Mouse (Mus musculus) hindbrain, postnatal 0 days (tissue): ENCODE measurements around the gene Sema3a. TPM values are rescaled to one million over a fixed set of nuclear protein-coding genes. Genes with fewer than 3 reads are reported as not detected.

Experiments
- ATAC-seq: fragments of 200-750 bp; cut with Nextera tagmentation; 2 replicates; pipeline ENCODE4 v1.8.0; 2017; ENCODE audit warnings: mild to moderate bottlenecking, moderate TSS enrichment, moderate library complexity
- DNase-seq: peaks from one replicate; pipeline ENCODE4 v3.0.0-alpha.2; 2015; ENCODE audit warnings: low spot score
- H3K27ac ChIP-seq: fragments of 300-500 bp; sonication (generic); 2 replicates; pipeline ENCODE4 v1.5.1; 2014; ENCODE audit warnings: mild to moderate bottlenecking
- H3K27me3 ChIP-seq: fragments of 300-500 bp; sonication (generic); 2 replicates; pipeline ENCODE4 v1.6.1; 2014; ENCODE audit warnings: low read length, mixed read lengths; ENCODE audit not compliant: insufficient read depth
- H3K36me3 ChIP-seq: fragments of 300-500 bp; sonication (generic); 2 replicates; pipeline ENCODE4 v1.6.1; 2014; ENCODE audit warnings: low read length, mixed read lengths; ENCODE audit not compliant: insufficient read depth
- H3K4me1 ChIP-seq: fragments of 300-500 bp; sonication (generic); 2 replicates; pipeline ENCODE4 v1.6.1; 2014; ENCODE audit warnings: antibody characterized with exemption, low read length, mixed read lengths; ENCODE audit not compliant: insufficient read depth
- H3K4me2 ChIP-seq: fragments of 300-500 bp; sonication (generic); 2 replicates; pipeline ENCODE4 v1.6.1; 2014; ENCODE audit warnings: low read depth, mild to moderate bottlenecking, low read length, moderate library complexity, mixed read lengths
- H3K4me3 ChIP-seq: fragments of 300-500 bp; sonication (generic); 2 replicates; pipeline ENCODE4 v1.5.1; 2014; ENCODE audit warnings: low read length
- H3K9ac ChIP-seq: fragments of 300-500 bp; sonication (generic); replicated peaks from 2 replicates; pipeline ENCODE4 v1.6.1; 2014; ENCODE audit warnings: mild to moderate bottlenecking, low read length, moderate library complexity, mixed read lengths
- H3K9me3 ChIP-seq: fragments of 300-500 bp; sonication (generic); 2 replicates; pipeline ENCODE4 v1.6.1; 2016; ENCODE audit warnings: low read length, mixed read lengths
- CTCF ChIP-seq: IDR thresholded peaks from 2 replicates; pipeline ENCODE4 v1.5.1; 2016; ENCODE audit warnings: antibody characterized with exemption, control low read depth, low read depth
- WGBS: fragments of 180-500 bp; shearing (Covaris S2); extraction: QIAGEN DNeasy Blood & Tissue Kit; methylation state at CpG from one replicate; pipeline ENCODE4 v1.1.7; 2014; 5-methylcytosine and 5-hydroxymethylcytosine counted together
- polyA plus RNA-seq: library from polyadenylated mRNA; unstranded; fragments of >200 nt; fragmentation: Nextera tagmentation; extraction: Ambion mirVana; gene quantifications from 2 replicates; pipeline ENCODE4 v1.2.1, GENCODE M21; 2015
- total RNA-seq: library from RNA; depleted of rRNA; stranded (reverse); fragments of >200 nt; gene quantifications from 2 replicates; pipeline ENCODE4 v1.2.3, GENCODE M21; 2014

Sema3a gene
- total and polyA plus RNA-seq, 2 experiments from 2014 or later = 16.3 to 32.3 TPM

- H3K4me3 ChIP-seq = no peak overlapping the region
- no peaks in the 10 kb centered on the region for H3K27me3 ChIP-seq
- no peaks in the 10 kb centered on the region for H3K36me3 ChIP-seq
- TF ChIP-seq CTCF = no peak
- no peak overlapping the region for H3K4me2 ChIP-seq
- no peaks in the 10 kb centered on the region for H3K4me1 ChIP-seq
- no peak overlapping the region for H3K27ac ChIP-seq
- DNase-seq (no peak), ATAC-seq (no peak)
- 85% methylated on average over 4 of the region's 4 CpGs for WGBS
- H3K9me3 ChIP-seq = no peaks in the 10 kb centered on the region
- H3K9ac ChIP-seq = no peak overlapping the region
Observed at GRCm38 (mm10) chr5:13384047-13384446, 258.8 kb downstream of the Sema3a start.

DNA sequence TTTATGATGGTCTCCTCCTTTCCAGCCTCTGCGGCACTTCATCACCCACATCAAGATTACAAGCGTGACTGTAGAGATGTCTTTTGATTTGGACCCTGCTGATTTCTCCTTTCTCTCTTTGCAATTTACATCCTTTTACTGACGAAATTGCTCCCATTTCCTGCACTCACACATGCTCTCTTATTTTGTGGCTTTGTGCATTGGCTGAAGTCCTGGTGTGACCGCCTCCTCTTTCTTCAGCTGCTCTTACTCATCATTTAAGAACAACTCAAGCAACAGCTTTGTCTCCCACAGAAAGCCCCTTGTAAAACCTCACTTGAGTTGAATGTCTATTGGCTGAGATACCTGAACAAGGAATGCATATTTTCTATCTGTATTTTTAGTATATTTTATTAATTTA lies 259.5 kb downstream of the Sema3a start:
- Histone ChIP-seq H3K4me3 (no peak overlapping the region), H3K27me3 (no peaks in the 10 kb centered on the region), H3K4me2 (no peak overlapping the region), H3K4me1 (no peaks in the 10 kb centered on the region), H3K36me3 (no peaks in the 10 kb centered on the region), H3K27ac (no peak overlapping the region), H3K9me3 (no peaks in the 10 kb centered on the region), H3K9ac (no peak overlapping the region)
- DNase-seq (no peak), ATAC-seq (no peak)
- TF ChIP-seq CTCF = no peak
- 50% methylated on average over 4 of the region's 4 CpGs for WGBS

DNA sequence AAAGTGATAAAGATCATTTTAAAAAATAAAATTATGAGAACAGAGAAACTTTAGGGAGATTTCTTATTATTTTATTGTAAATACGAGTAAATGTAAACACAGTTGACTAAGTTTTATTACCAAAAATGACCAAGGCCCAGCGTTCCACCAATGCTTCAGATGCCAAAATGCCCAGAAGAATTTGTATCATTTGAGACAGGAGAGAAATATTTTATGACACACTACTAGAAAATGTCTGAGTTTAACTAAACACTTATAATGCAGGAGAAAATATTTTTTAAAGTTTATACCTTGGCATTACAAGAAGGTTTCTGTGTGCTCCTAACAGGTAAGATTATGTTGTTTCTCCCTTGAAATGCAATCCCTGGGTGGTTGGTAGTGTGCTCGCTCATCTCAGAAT lies 261.4 kb downstream of the Sema3a start:
- H3K9me3 ChIP-seq = no peaks in the 10 kb centered on the region
- TF ChIP-seq CTCF = no peak
- DNase-seq (no peak), ATAC-seq (no peak)
- no peak overlapping the region for H3K27ac ChIP-seq
- H3K4me1 ChIP-seq = no peaks in the 10 kb centered on the region
- 91% methylated on average over 3 of the region's 3 CpGs for WGBS
- no peaks in the 10 kb centered on the region for H3K27me3 ChIP-seq
- no peak overlapping the region for H3K4me2 ChIP-seq
- H3K9ac ChIP-seq = no peak overlapping the region
- H3K4me3 ChIP-seq = no peak overlapping the region
- H3K36me3 ChIP-seq = no peaks in the 10 kb centered on the region

- ATAC-seq = no peak
- Histone ChIP-seq H3K27me3 (no peaks in the 10 kb centered on the region), H3K4me3 (no peak overlapping the region), H3K36me3 (no peaks in the 10 kb centered on the region), H3K4me2 (no peak overlapping the region), H3K9ac (no peak overlapping the region), H3K4me1 (no peaks in the 10 kb centered on the region), H3K9me3 (no peaks in the 10 kb centered on the region), H3K27ac (no peak overlapping the region)
- no peak for TF ChIP-seq CTCF
- WGBS = 86% methylated on average over 3 of the region's 3 CpGs
- DNase-seq = no peak
Observed at GRCm38 (mm10) chr5:13387679-13388078, 262.5 kb downstream of the Sema3a start.

GRCm38 (mm10) chr5:13389995-13390394 lies 264.8 kb downstream of the Sema3a start:
- no peaks in the 10 kb centered on the region for H3K9me3 ChIP-seq
- ATAC-seq (no peak), DNase-seq (no peak)
- WGBS = 78% methylated on average over 3 of the region's 3 CpGs
- H3K4me3 ChIP-seq = no peak overlapping the region
- H3K9ac ChIP-seq = no peak overlapping the region
- TF ChIP-seq CTCF = no peak
- no peaks in the 10 kb centered on the region for H3K4me1 ChIP-seq
- no peak overlapping the region for H3K27ac ChIP-seq
- H3K36me3 ChIP-seq = no peaks in the 10 kb centered on the region
- H3K4me2 ChIP-seq = no peak overlapping the region
- H3K27me3 ChIP-seq = no peaks in the 10 kb centered on the region

DNA sequence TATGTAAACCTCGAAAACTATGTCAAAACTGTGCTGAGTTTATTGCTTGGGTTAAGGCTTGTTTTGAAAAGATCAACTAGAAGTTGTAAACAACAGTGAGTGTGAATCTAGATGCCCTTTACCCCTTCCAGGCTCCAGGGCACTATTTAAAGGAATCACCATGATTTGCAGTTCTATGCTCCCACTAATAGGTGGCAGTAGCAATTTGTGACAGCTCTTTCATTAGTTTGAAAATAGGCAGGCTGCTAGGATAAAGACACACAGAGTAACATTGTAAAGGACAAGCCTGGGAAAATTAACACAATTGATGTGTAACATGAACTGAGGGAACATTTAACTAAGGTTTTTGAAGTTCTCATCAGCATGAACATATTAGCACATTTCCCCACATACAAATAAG lies 280.2 kb downstream of the Sema3a start:
- no peak overlapping the region for H3K27ac ChIP-seq
- no peaks in the 10 kb centered on the region for H3K36me3 ChIP-seq
- peak; percentile 69 for TF ChIP-seq CTCF
- no peaks in the 10 kb centered on the region for H3K9me3 ChIP-seq
- no peak overlapping the region for H3K4me2 ChIP-seq
- no peak overlapping the region for H3K4me3 ChIP-seq
- WGBS = 25% methylated on average over 1 of the region's 1 CpGs
- H3K27me3 ChIP-seq = no peaks in the 10 kb centered on the region
- no peak overlapping the region for H3K9ac ChIP-seq
- DNase-seq (peak; percentile 61), ATAC-seq (no peak)
- H3K4me1 ChIP-seq = no peaks in the 10 kb centered on the region

DNA sequence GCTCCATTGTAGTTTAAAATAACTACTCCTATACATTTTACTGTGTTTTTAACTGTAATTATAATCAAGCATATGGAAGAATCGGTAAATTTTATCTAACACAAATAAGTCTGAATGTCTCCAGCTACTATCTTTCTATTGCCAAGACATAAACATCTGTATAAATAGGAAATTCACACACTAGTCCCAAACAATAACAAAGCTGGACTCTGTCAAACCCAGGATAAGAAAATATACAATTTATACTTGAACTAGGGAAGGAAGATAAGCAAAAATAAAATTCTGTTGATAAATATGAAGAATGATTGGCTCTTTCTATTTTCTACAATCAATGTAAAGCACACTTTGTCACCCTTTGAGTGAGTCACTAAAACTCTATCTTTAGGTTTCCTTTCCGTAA lies 280.9 kb downstream of the Sema3a start:
- no peak overlapping the region for H3K4me3 ChIP-seq
- H3K9ac ChIP-seq = no peak overlapping the region
- TF ChIP-seq CTCF = no peak

More for the DNA sequence above, 280.9 kb downstream of the Sema3a start:
- WGBS = 97% methylated on average over 2 of the region's 2 CpGs
- Histone ChIP-seq H3K27me3 (no peaks in the 10 kb centered on the region), H3K27ac (no peak overlapping the region), H3K4me1 (no peaks in the 10 kb centered on the region), H3K4me2 (no peak overlapping the region), H3K36me3 (no peaks in the 10 kb centered on the region), H3K9me3 (no peaks in the 10 kb centered on the region)
- no peak for ATAC-seq
- DNase-seq = no peak
